In genomic region chr5:140336680-140337079, GRCm38 (mm10) we compare ENCODE assay signal across 9 mouse cellular contexts. TPM values are rescaled to one million over a fixed set of nuclear protein-coding genes. Genes with fewer than 3 reads are reported as not detected.
A peak's percentile ranks its signal among the peaks of the same experiment; 100 is the strongest.
DNase-seq lines count a peak whose midpoint lies in the region; ATAC-seq and TF ChIP-seq lines count a peak whose summit lies in the region.
"Had no signal": no experiment of that assay in that cellular context is flagged by ENCODE, and none has a peak within 500 bp of the region (broad histone marks: within the 10 kb centered on the region; RNA-seq: fewer than 3 reads in every experiment).

No protein-coding gene starts in this region.

- H3K4me2 ChIP-seq in midbrain, embryonic 13.5 days (replicated peaks) = no peak overlapping the region
- H3K4me2 ChIP-seq: neural tube, embryonic 12.5 days had no signal

- H3K27ac ChIP-seq in gastrocnemius, adult 2 months = no peak overlapping the region
- no peak overlapping the region for H3K27ac ChIP-seq in midbrain, embryonic 10.5 days (replicated peaks)
- H3K27ac ChIP-seq in midbrain, embryonic 13.5 days = no peak overlapping the region
- H3K27ac ChIP-seq: neural tube, embryonic 12.5 days had no signal

- CTCF ChIA-PET in Patski (lab: Charles Lee) = interaction anchor here (0.8 to 5.4 kb wide), 13 partner anchors 9 to 498 kb away, joined by 3 to 28 read pairs (median 5); partner anchors contain the start of genes Mad1l1, Nudt1 and Snx8

- peaks cover 4% of the 10 kb centered on the region; the same call in 1 of the 2 replicates for H3K9me3 ChIP-seq in midbrain, embryonic 10.5 days (replicated peaks)
- H3K9me3 ChIP-seq in midbrain, embryonic 13.5 days = no peaks in the 10 kb centered on the region; the same call in 1 of the 2 replicates
- H3K9me3 ChIP-seq: neural tube, embryonic 12.5 days had no signal

- peaks cover 8% of the 10 kb centered on the region for H3K4me1 ChIP-seq in midbrain, embryonic 10.5 days
- H3K4me1 ChIP-seq in midbrain, embryonic 13.5 days (replicated peaks) = peaks cover 4% of the 10 kb centered on the region; the same call in 1 of the 2 replicates
- H3K4me1 ChIP-seq: neural tube, embryonic 12.5 days had no signal

- DNase-seq in gastrocnemius, adult 2 months = peak; percentile 43
- DNase-seq in gastrocnemius, adult 8-10 months (ENCODE audit: low spot score in 2 of 2) = no peak
- peak; percentile 41 for DNase-seq in midbrain, embryonic 10.5 days (ENCODE audit: low spot score)
- DNase-seq in Patski (ENCODE audit: low read depth, low spot score) = no peak
- peak; percentile 31 for DNase-seq in left cerebral cortex, postnatal 4 days
- DNase-seq in spleen, postnatal 10 days (ENCODE audit: low spot score in 2 of 2) = peak; percentile 32 to 63
- no peak for DNase-seq in urinary bladder, postnatal 4 days (ENCODE audit: low spot score in 2 of 2)

- intact Hi-C loops in gastrocnemius, adult 2 months (cut with DNase I) = loop anchor here (5.0 kb wide), 1 partner anchor 499 kb away; no protein-coding TSS in a partner anchor
- intact Hi-C loops in left cerebral cortex, postnatal 4 days (cut with DNase I) = loop anchor here (10.0 kb wide), 1 partner anchor 502 kb away; no protein-coding TSS in a partner anchor

- H3K36me3 ChIP-seq in midbrain, embryonic 10.5 days = peaks cover 59% of the 10 kb centered on the region
- peaks cover 49% of the 10 kb centered on the region for H3K36me3 ChIP-seq in midbrain, embryonic 13.5 days

- no peak overlapping the region for H3K9ac ChIP-seq in midbrain, embryonic 13.5 days (replicated peaks)
- H3K9ac ChIP-seq: neural tube, embryonic 12.5 days had no signal

- no peaks in the 10 kb centered on the region for H3K27me3 ChIP-seq in midbrain, embryonic 10.5 days (ENCODE audit: low read depth, poor library complexity, severe bottlenecking)
- H3K27me3 ChIP-seq in midbrain, embryonic 13.5 days = no peaks in the 10 kb centered on the region
- H3K27me3 ChIP-seq in Patski = no peaks in the 10 kb centered on the region
- H3K27me3 ChIP-seq: neural tube, embryonic 12.5 days had no signal

- WGBS in midbrain, embryonic 10.5 days = 89% methylated on average over 1 of the region's 1 CpGs
- WGBS in midbrain, embryonic 13.5 days = 92% methylated on average over 1 of the region's 1 CpGs

- no peak overlapping the region for H3K4me3 ChIP-seq in gastrocnemius, adult 2 months
- H3K4me3 ChIP-seq in midbrain, embryonic 10.5 days = no peak overlapping the region
- no peak overlapping the region for H3K4me3 ChIP-seq in midbrain, embryonic 13.5 days (replicated peaks)
- H3K4me3 ChIP-seq: neural tube, embryonic 12.5 days had no signal

- TF ChIP-seq CTCF in gastrocnemius, adult 2 months (IDR thresholded peaks at IDR 0.05) = peak; percentile 89
- peak; percentile 89 for TF ChIP-seq CTCF in Patski (IDR thresholded peaks at IDR 0.05)

- in situ Hi-C loops in Patski (cut with MboI; ENCODE audit: low pct_unique_long_range_greater_than_20kb) = loop anchor here (5.0 kb wide), 1 partner anchor 56 kb away; no protein-coding TSS in a partner anchor

- no peak for ATAC-seq in midbrain, embryonic 13.5 days
- no peak for ATAC-seq in Patski

- POLR2A ChIA-PET in Patski (lab: Charles Lee) = no interaction called here

RNA-seq across cellular contexts. Expression of gene Mrm2, which starts 5.0 kb away (rescaled TPM):
- total RNA-seq in gastrocnemius, adult 2 months (2021) = 1 to 10 TPM; 6.0 to 9.0 TPM
- 1 to 10 TPM; 6.2 to 7.6 (median 7.0) TPM for total RNA-seq in gastrocnemius, adult 8-10 months (2022)
- polyA plus RNA-seq in midbrain, embryonic 10.5 days (2016; fragmentation: Nextera tagmentation; extraction: Ambion mirVana) = 21.9 and 23.0 TPM in 2 replicates
- 18.6 and 23.5 TPM in 2 replicates for polyA plus RNA-seq in midbrain, embryonic 13.5 days (2015; fragmentation: Nextera tagmentation; extraction: Ambion mirVana)
- polyA plus RNA-seq in Patski (2021) = 13.1 TPM
- 10 to 100 TPM; 10.2 to 11.3 TPM for total RNA-seq in left cerebral cortex, postnatal 4 days (2021)

RNA-seq across cellular contexts. Expression of gene Nudt1, which starts 15.2 kb away (rescaled TPM):
- total RNA-seq in gastrocnemius, adult 2 months (2021) = 1 to 10 TPM; 4.9 to 8.2 TPM
- total RNA-seq in gastrocnemius, adult 8-10 months (2022) = 1 to 10 TPM; 3.5 to 8.5 (median 6.1) TPM
- 54.9 and 58.6 TPM in 2 replicates for polyA plus RNA-seq in midbrain, embryonic 10.5 days (2016; fragmentation: Nextera tagmentation; extraction: Ambion mirVana)
- 28.6 and 31.9 TPM in 2 replicates for polyA plus RNA-seq in midbrain, embryonic 13.5 days (2015; fragmentation: Nextera tagmentation; extraction: Ambion mirVana)
- 38.0 TPM for polyA plus RNA-seq in Patski (2021)
- 1 to 10 TPM; 7.1 to 8.3 TPM for total RNA-seq in left cerebral cortex, postnatal 4 days (2021)

RNA-seq across cellular contexts. Expression of gene Mad1l1, which starts 15.3 kb away (rescaled TPM):
- 1 to 10 TPM; 7.2 to 9.0 TPM for total RNA-seq in gastrocnemius, adult 2 months (2021)
- total RNA-seq in gastrocnemius, adult 8-10 months (2022) = 1 to 10 TPM; 6.8 to 9.5 (median 7.5) TPM
- polyA plus RNA-seq in midbrain, embryonic 10.5 days (2016; fragmentation: Nextera tagmentation; extraction: Ambion mirVana) = 57.9 and 59.9 TPM in 2 replicates
- 39.7 and 40.7 TPM in 2 replicates for polyA plus RNA-seq in midbrain, embryonic 13.5 days (2015; fragmentation: Nextera tagmentation; extraction: Ambion mirVana)
- 30.0 TPM for polyA plus RNA-seq in Patski (2021)
- 10 to 100 TPM; 24.1 to 24.7 TPM for total RNA-seq in left cerebral cortex, postnatal 4 days (2021)

RNA-seq across cellular contexts. Expression of gene Snx8, which starts 52.4 kb away (rescaled TPM):
- 1 to 10 TPM; 8.0 to 9.5 TPM for total RNA-seq in gastrocnemius, adult 2 months (2021)
- 10 to 100 TPM in 1 of 4 experiments, 1 to 10 TPM in 3; 7.9 to 11.0 (median 8.9) TPM for total RNA-seq in gastrocnemius, adult 8-10 months (2022)
- polyA plus RNA-seq in midbrain, embryonic 10.5 days (2016; fragmentation: Nextera tagmentation; extraction: Ambion mirVana) = 24.4 and 24.5 TPM in 2 replicates
- polyA plus RNA-seq in midbrain, embryonic 13.5 days (2015; fragmentation: Nextera tagmentation; extraction: Ambion mirVana) = 25.2 and 26.4 TPM in 2 replicates
- 26.3 TPM for polyA plus RNA-seq in Patski (2021)
- 10 to 100 TPM; 26.8 to 30.5 TPM for total RNA-seq in left cerebral cortex, postnatal 4 days (2021)

Comparison
In these comparisons a context has a peak if more than half of its experiments do, and no peak if none do; other contexts are left out.
1. DNase-seq: peak in gastrocnemius, adult 2 months (single experiment), midbrain, embryonic 10.5 days (single experiment), left cerebral cortex, postnatal 4 days (single experiment) and spleen, postnatal 10 days (2 of 2); none in gastrocnemius, adult 8-10 months (0 of 2), Patski (single experiment) and urinary bladder, postnatal 4 days (0 of 2).